Mouse (Mus musculus) cerebellum, postnatal 4 days (tissue): ENCODE results near the gene BC024978.

Source experiments
- DNase-seq, 2 experiments: peaks; one replicate each; pipeline ENCODE4 v3.0.0; 2022; ENCODE audit warnings: low spot score in 2 of 2, mixed read lengths in 1 of 2

BC024978 gene

GRCm38 (mm10) chr7:27195681-27196611, at the start of gene BC024978, which contains the start of gene Snrpa:
BC024978 (plus strand) TSS chr7:27195781.
Snrpa (minus strand) TSS chr7:27196271.
- peak; percentile 82 to 91 for DNase-seq

GRCm38 (mm10) chr7:27153205-27153764, 42.3 kb upstream of the BC024978 start, which contains the start of gene Cyp2t4:
Cyp2t4 (plus strand) TSS chr7:27153714.
- DNase-seq, result no peak

- DNase-seq, result no peak
Observed at GRCm38 (mm10) chr7:27156005-27156404, 39.6 kb upstream of the BC024978 start.

GRCm38 (mm10) chr7:27158171-27158570, 37.4 kb upstream of the BC024978 start:
- no peak for DNase-seq

- DNase-seq, result no peak
Observed at GRCm38 (mm10) chr7:27159256-27159655, 36.3 kb upstream of the BC024978 start.

- DNase-seq, result peak; percentile 81 to 90
Observed at GRCm38 (mm10) chr7:27159882-27160281, 35.7 kb upstream of the BC024978 start.

- no peak for DNase-seq
Observed at GRCm38 (mm10) chr7:27160921-27161320, 34.7 kb upstream of the BC024978 start.

- no peak for DNase-seq
Observed at GRCm38 (mm10) chr7:27161744-27162143, 33.8 kb upstream of the BC024978 start.

- no peak for DNase-seq
Observed at GRCm38 (mm10) chr7:27162780-27163449, 32.7 kb upstream of the BC024978 start.

GRCm38 (mm10) chr7:27163450-27163805, 32.2 kb upstream of the BC024978 start:
- no peak for DNase-seq

- no peak for DNase-seq
Observed at GRCm38 (mm10) chr7:27164112-27164947, 31.3 kb upstream of the BC024978 start.

GRCm38 (mm10) chr7:27165007-27165655, 30.4 kb upstream of the BC024978 start:
- no peak for DNase-seq

- no peak for DNase-seq
Observed at GRCm38 (mm10) chr7:27165696-27166095, 29.9 kb upstream of the BC024978 start.

- DNase-seq, result peak; percentile 65 to 79
Observed at GRCm38 (mm10) chr7:27166229-27166613, 29.4 kb upstream of the BC024978 start.

GRCm38 (mm10) chr7:27166614-27167474, 28.7 kb upstream of the BC024978 start, which contains the start of gene Egln2:
Egln2 (minus strand) TSS chr7:27166802.
- peak; percentile 91 to 96 for DNase-seq

- DNase-seq, result no peak
Observed at GRCm38 (mm10) chr7:27167475-27168094, 28.0 kb upstream of the BC024978 start.

- DNase-seq, result no peak
Observed at GRCm38 (mm10) chr7:27168371-27168770, 27.2 kb upstream of the BC024978 start.

GRCm38 (mm10) chr7:27170981-27171380, 24.6 kb upstream of the BC024978 start:
- no peak for DNase-seq

- no peak for DNase-seq
Observed at GRCm38 (mm10) chr7:27174496-27174895, 21.1 kb upstream of the BC024978 start.
